Mouse (Mus musculus): Measurements from ENCODE around the gene Gm6882. TPM values are rescaled to one million over a fixed set of nuclear protein-coding genes. Genes with fewer than 3 reads are reported as not detected.

Gene Gm6882
- polyA plus RNA-seq (2012; rRNA removed), result not detected in 2 replicates

DNA sequence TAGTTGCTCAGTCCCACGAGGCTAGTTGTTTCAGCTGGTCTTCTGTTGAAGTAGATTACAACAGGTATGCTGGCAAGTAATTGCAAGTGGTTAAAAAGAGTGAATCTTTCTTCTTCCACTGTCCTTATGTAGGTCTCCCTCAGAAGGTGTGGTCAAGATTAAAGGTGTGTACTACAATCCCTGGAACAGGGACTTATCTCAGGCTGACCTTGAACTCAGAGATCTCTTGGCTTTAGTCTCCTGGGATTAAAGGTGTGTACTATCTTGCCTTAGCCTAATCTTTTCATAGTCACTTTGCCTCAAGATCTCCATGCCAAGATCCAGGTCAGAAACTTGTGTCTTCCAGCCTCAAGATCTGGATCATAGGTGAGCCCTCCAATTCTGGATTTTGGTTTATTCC, at the start of gene Gm6882:
Gm6882 (minus strand) TSS at position 101 of the 400 bp plus-strand sequence.

Other genes starting within 250 kb of the Gm6882 start
- not detected in 2 replicates for gene Gm5157, start 242.3 kb downstream of the Gm6882 start, polyA plus RNA-seq (2012; rRNA removed)
- gene Vmn1r124, start 172.1 kb downstream of the Gm6882 start, polyA plus RNA-seq (2012; rRNA removed), result not detected in 2 replicates
- not detected in 2 replicates for gene Vmn1r125, start 160.6 kb downstream of the Gm6882 start, polyA plus RNA-seq (2012; rRNA removed)
- gene Vmn1r126, start 131.3 kb downstream of the Gm6882 start, polyA plus RNA-seq (2012; rRNA removed), result not detected in 2 replicates
- gene Vmn1r127, start 112.9 kb downstream of the Gm6882 start, polyA plus RNA-seq (2012; rRNA removed), result not detected in 2 replicates
- not detected in 2 replicates for gene Vmn1r128, start 83.4 kb downstream of the Gm6882 start, polyA plus RNA-seq (2012; rRNA removed)
- not detected in 2 replicates for gene Vmn1r129, start 71.5 kb downstream of the Gm6882 start, polyA plus RNA-seq (2012; rRNA removed)
- not detected in 2 replicates for gene Vmn1r130, start 79.0 kb upstream of the Gm6882 start, polyA plus RNA-seq (2012; rRNA removed)
- gene Vmn1r131, start 113.3 kb upstream of the Gm6882 start, polyA plus RNA-seq (2012; rRNA removed), result not detected in 2 replicates
- gene Vmn1r132, start 181.3 kb upstream of the Gm6882 start, polyA plus RNA-seq (2012; rRNA removed), result not detected in 2 replicates

Data from central nervous system, embryonic 18 days (tissue).